Mouse (Mus musculus) cerebellum, adult 2 months (tissue): ENCODE data around the gene Il9r. TPM values are rescaled to one million over a fixed set of nuclear protein-coding genes. Genes with fewer than 3 reads are reported as not detected.

ENCODE experiments used
- DNase-seq, 2 experiments: peaks; one replicate each; pipeline ENCODE4 v3.0.0; 2021
- H3K27ac ChIP-seq: fragments of 200-500 bp; 2 replicates; pipeline ENCODE4 v1.5.1; 2012; ENCODE audit warnings: low read length, control low read depth, inconsistent platforms; ENCODE audit not compliant: insufficient read depth
- H3K27me3 ChIP-seq: fragments of 200-500 bp; 2 replicates; pipeline ENCODE4 v1.6.1; 2012; ENCODE audit warnings: inconsistent platforms, mild to moderate bottlenecking, low read length, moderate library complexity; ENCODE audit not compliant: control insufficient read depth, insufficient read depth
- H3K4me1 ChIP-seq: fragments of 200-500 bp; 2 replicates; pipeline ENCODE4 v1.6.1; 2011; ENCODE audit warnings: low read length; ENCODE audit not compliant: control insufficient read depth, insufficient read depth
- H3K4me3 ChIP-seq: fragments of 200-500 bp; replicated peaks from 2 replicates; pipeline ENCODE3; 2011; ENCODE audit warnings: mild to moderate bottlenecking, low read depth, low read length, control low read depth; ENCODE audit not compliant: insufficient read depth
- CTCF ChIP-seq: fragments of 200-500 bp; IDR thresholded peaks from 2 replicates; pipeline ENCODE4 v1.5.1; 2011; ENCODE audit warnings: low read depth, mild to moderate bottlenecking, control low read depth, low read length, moderate library complexity, borderline replicate concordance; ENCODE audit not compliant: insufficient read depth
- POLR2A ChIP-seq: fragments of 200-500 bp; IDR thresholded peaks from 2 replicates; pipeline ENCODE4 v1.6.1; 2011; ENCODE audit warnings: low read length, control low read depth, borderline replicate concordance; ENCODE audit not compliant: insufficient read depth
- WGBS: fragments of 180-500 bp; shearing (Covaris S2); methylation state at CpG from one replicate; pipeline ENCODE4 v1.1.7; 2018; 5-methylcytosine and 5-hydroxymethylcytosine counted together
- polyA plus RNA-seq: library from polyadenylated mRNA; depleted of rRNA; stranded (reverse); fragments of >200 nt; gene quantifications from 2 replicates; pipeline ENCODE4 v1.2.3, GENCODE M21; 2012

Gene Il9r
- polyA plus RNA-seq, 1 experiment = not detected

DNA sequence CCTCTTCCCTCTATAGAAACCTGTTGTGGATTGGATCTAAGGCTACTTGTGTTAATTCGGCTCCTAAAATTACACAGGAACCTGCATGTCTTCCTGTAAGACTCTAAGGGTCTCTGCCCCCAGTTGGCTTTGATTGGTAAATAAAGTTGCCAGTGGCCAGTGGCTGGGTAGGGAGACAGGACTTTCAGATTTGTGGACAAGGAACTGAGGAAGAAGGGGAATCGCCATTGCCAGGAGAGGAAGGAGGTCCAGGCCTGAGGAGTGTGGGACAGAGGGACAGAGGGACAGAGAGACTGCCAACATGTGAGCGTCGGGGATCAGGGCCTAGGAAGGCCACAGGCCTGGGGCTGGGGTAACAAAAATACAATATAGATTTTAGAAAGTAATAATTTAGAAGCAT is 18.8 kb downstream of the Il9r start:
- Histone ChIP-seq H3K4me3 (no peak overlapping the region), H3K4me1 (no peaks in the 10 kb centered on the region), H3K27ac (no peak overlapping the region), H3K27me3 (no peaks in the 10 kb centered on the region)
- TF ChIP-seq POLR2A (no peak), CTCF (no peak)
- WGBS = 90% methylated on average over 4 of the region's 4 CpGs
- no peak for DNase-seq

DNA sequence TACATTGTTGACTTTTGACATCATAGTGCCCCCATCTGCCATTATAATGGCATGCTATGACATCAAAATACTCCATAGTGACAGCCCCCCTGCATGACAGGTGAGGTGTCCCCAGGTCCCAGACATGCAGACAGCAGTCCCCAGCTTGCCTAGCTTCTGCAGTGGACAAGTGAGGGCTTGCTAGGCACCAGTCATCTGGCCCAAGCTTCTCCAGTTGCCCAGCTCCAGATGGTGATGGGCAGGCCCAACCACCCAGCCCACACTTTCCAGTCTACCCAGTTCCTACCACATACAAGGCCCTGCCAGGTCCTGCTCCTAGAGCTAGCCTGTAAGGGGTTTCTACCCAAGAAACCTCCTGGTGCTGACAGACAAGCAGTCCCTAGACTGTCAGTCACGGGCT is 21.6 kb downstream of the Il9r start:
- Histone ChIP-seq H3K27ac (no peak overlapping the region), H3K4me3 (no peak overlapping the region), H3K27me3 (no peaks in the 10 kb centered on the region), H3K4me1 (no peaks in the 10 kb centered on the region)
- WGBS = 92% methylated on average over 1 of the region's 1 CpGs
- no peak for TF ChIP-seq POLR2A
- no peak for DNase-seq

DNA sequence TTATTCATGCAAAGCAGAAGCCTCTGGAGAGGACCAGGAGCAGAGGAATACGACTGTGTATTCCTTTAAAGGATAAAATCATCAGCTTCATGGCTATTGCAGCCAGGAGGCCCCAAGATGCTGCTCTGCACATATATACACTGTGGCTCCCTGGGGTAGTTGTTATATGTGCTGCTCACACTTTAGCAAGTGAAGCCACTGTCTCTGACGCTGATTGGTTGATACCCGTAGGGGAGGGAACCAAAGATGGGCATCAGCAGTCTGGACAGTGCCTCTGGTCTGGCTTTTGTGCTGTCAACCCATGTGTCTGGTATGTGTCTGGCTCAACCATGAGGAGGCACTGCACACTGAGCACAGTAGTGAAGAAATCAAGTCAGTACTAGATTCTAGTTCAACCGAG is 33.4 kb downstream of the Il9r start:
- WGBS = 75% methylated on average over 4 of the region's 4 CpGs
- no peak for DNase-seq
- H3K27ac ChIP-seq = no peak overlapping the region
- H3K4me1 ChIP-seq = no peaks in the 10 kb centered on the region
- H3K27me3 ChIP-seq = no peaks in the 10 kb centered on the region
- no peak overlapping the region for H3K4me3 ChIP-seq
- TF ChIP-seq CTCF = no peak
- no peak for TF ChIP-seq POLR2A

DNA sequence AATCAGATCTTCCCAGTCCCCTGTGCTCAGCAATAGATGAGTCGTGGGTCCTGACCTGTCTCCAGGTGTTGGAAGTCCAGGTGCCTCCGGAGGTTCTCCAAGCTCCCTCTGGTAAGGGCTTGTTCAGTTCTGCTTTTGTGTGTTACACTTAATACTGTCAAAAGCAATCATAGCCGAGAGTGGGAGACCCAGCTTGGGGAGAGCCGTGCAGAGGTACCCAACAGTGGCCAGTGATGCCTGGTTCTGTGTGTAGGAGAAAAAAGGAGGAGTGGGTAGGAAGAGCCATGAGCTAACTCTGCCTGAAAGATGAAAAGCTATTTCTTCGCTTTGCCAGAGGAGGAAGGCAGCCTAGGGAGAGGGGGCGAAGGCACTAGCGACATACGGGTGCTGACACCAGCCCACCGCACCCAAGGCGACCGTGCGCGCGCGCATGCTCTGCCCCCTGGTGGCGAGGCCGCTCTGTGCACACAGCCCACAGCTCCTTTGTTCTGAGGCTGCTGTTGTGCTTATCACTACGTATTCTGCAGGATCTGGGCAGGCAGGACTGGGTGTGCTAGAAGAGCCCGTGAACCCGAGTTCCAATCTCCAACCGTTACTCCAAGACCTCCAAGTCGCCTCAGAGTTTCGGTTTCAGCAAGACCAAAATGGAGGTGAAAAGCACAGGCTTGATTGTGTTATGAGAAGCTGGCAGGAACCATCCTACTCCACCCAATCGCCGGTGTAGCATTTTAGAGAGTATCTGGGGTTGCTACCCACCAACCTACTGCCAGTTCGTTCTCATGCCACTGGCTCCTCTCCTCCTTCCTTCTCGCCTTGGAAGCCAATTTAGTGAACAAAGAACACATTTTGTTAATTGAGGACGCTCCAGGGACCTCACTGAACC is 37.9 kb downstream of the Il9r start:
- Histone ChIP-seq H3K4me3 (peak overlapping the region; percentile 37), H3K27ac (no peak overlapping the region), H3K27me3 (no peaks in the 10 kb centered on the region), H3K4me1 (no peaks in the 10 kb centered on the region)
- no peak for TF ChIP-seq POLR2A
- TF ChIP-seq CTCF = peak; percentile 92
- 12% methylated on average over 28 of the region's 28 CpGs for WGBS
- peak; percentile 72 to 85 for DNase-seq

DNA sequence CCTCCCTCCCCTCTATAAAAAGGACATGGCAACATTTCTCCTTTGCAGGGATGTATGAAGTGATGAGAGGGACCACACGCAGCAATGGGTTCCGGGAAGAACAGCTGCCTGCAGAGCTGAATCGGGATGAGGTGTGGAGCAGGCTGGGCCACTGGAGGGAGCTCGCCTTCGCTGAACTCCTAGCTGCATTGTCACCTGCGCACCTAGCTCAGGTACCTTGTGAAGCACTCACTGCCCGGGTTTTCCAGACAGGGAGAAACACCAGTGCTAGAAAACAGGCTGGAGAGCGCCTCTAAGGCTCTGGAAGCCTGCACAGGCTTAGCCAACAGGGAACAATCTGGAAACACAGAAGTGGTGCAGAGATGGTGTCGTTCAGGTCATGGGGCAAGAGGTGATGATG is 38.6 kb downstream of the Il9r start:
- Histone ChIP-seq H3K27ac (no peak overlapping the region), H3K27me3 (no peaks in the 10 kb centered on the region), H3K4me1 (no peaks in the 10 kb centered on the region), H3K4me3 (peak overlapping the region; percentile 37)
- peak; percentile 43 to 48 for DNase-seq
- WGBS = 19% methylated on average over 9 of the region's 9 CpGs
- TF ChIP-seq POLR2A = no peak
- TF ChIP-seq CTCF = peak; percentile 54

DNA sequence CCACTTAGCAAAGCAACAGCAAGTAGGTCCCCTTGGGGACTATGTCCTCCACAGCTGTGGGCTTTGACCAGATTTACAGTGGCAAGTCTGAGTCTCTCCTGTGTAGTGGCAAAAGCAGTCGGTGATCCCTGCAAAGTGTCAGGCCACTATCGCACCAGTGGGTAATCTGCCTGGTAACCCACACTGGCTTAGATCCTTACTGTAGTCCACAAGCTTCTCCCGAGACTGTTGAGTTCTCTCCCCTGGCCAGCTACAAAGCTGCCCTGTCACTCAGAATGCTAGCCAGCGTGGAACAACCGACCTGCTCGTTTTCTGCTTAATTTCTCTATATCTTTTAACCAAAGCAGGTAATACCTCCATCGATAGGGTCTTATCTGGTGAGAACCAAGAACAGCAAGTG is 39.7 kb downstream of the Il9r start:
- WGBS = 82% methylated on average over 7 of the region's 7 CpGs

DNA sequence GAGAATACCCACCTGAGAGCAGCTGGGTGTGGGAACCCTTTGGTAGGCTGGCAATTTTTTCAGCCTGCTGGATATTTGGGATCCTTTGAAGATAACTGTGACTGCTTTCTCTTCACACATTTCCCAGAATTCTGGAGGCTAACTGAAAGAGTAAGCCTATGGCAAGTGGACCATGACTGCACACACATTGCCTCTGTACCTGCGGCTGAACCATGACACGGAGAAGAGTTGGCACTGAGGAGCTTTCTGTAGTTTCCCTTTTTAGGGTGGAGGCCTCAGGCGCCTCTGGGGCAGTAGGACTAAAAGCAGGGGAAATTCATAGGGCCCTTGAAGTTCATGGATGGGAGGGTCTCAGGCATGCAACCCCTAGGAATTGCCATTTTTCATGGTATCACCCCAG is 40.9 kb downstream of the Il9r start:
- Histone ChIP-seq H3K27me3 (no peaks in the 10 kb centered on the region), H3K27ac (no peak overlapping the region), H3K4me3 (no peak overlapping the region), H3K4me1 (no peaks in the 10 kb centered on the region)
- no peak for TF ChIP-seq POLR2A
- WGBS = 90% methylated on average over 3 of the region's 3 CpGs
- no peak for DNase-seq

More for the DNA sequence above, 39.7 kb downstream of the Il9r start:
- DNase-seq = no peak
- H3K27ac ChIP-seq = no peak overlapping the region
- H3K27me3 ChIP-seq = no peaks in the 10 kb centered on the region
- TF ChIP-seq POLR2A (no peak), CTCF (no peak)
- no peaks in the 10 kb centered on the region for H3K4me1 ChIP-seq
- no peak overlapping the region for H3K4me3 ChIP-seq

DNA sequence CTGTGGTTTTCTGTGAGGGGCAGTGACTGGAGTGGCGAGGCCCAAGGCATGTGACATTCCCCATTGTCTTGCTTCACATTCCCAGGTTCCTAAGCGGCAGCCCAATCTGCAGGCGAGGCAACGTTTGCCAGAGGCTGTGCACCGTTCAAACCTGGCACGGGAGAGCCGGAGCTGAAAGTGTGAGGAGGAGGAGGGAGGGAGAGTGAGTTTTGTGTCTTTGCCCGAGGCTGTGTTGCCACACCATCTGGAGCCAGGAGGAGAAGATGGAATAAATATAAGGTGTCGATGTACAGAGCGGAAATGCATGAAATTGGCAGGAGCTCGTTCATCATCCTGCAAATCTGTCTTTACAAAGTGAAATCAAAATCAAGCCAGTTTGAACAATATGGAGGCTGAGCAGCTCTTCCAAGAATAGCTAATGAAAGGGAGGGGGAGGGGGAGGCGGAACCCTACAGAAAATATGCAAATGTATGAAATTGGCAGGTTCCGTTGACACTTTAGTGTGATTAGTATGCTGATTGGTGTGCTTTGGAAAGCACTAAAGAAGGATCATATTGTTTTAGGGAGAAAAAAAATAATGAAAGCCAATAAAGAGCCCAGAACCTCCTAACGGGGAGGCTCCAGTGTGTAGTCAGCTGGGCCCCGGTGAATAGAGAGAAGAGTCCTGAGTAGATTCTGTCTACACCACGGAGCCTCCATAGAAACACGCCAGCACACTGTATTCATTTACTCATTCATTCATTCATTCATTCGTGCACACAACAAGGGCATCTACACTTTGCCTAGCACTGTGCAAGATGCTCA is 42.1 kb downstream of the Il9r start:
- no peaks in the 10 kb centered on the region for H3K4me1 ChIP-seq
- no peak overlapping the region for H3K27ac ChIP-seq
- no peak for TF ChIP-seq POLR2A
- no peak for TF ChIP-seq CTCF
- H3K4me3 ChIP-seq = peak overlapping the region; percentile 6
- no peaks in the 10 kb centered on the region for H3K27me3 ChIP-seq
- DNase-seq = peak; percentile 54 to 65
- 16% methylated on average over 18 of the region's 18 CpGs for WGBS
